Mouse (Mus musculus): ENCODE measurements around the gene Akr1a1. TPM values are rescaled to one million over a fixed set of nuclear protein-coding genes. Genes with fewer than 3 reads are reported as not detected.
"Not testable (repeated sequence)": the region's sequence is repeated elsewhere in the genome, so short reads cannot be mapped to it uniquely, and the experiment has no call there.

Akr1a1 gene
- polyA plus RNA-seq, 1 experiment from 2014 or later: 780 TPM

DNA sequence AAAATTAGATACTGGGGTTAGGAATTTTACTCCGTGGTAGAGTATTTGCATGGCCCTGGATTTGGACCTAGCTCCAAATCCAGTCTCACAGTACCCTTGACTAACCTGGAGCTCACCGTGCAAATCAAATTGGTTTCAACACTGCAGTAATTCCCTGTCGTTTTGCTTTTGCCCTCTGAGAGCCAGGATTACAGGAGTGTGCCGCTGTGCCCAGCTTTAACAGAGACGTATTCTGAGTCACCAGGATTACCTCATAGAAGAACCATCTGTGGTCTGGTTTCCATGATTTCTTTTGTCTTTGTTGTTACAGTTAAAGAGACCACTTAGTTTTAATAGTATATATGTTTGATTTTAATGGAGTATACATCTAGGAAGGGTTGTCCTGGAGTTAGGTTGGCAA, 27.7 kb upstream of the Akr1a1 start:
- 53% methylated on average over 5 of the region's 5 CpGs for WGBS
- H3K36me3 ChIP-seq: no peaks in the 10 kb centered on the region
- no peak overlapping the region for H3K4me2 ChIP-seq
- no peaks in the 10 kb centered on the region for H3K27me3 ChIP-seq
- H3K27ac ChIP-seq: no peak overlapping the region
- H3K9me3 ChIP-seq: no peaks in the 10 kb centered on the region
- no peak for ATAC-seq (ENCODE audit: insufficient number of reproducible peaks, low FRiP score, low TSS enrichment, low read depth)
- H3K4me3 ChIP-seq: no peak overlapping the region
- H3K9ac ChIP-seq: no peak overlapping the region
- H3K4me1 ChIP-seq: no peaks in the 10 kb centered on the region

DNA sequence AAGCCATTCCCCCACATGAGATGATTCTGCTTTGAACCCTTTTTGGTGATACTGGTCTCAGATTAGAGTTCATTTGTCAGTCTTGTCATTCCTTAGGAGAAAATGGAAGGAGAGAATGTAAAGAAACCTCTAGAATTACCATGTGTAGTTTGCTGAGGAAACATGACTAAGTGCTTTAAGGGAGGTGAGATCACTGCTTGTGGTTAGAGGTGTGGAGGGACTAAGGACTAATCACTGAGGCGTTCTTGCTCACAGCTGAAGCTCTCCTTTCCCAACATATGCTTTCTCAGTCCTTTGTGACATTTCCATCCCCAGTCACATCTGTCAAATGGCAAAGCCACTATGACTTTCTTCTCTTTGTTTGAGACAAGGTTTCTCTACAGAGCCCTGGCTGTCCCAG, 26.3 kb upstream of the Akr1a1 start:
- Histone ChIP-seq H3K27ac (no peak overlapping the region), H3K4me3 (no peak overlapping the region), H3K36me3 (no peaks in the 10 kb centered on the region), H3K9me3 (no peaks in the 10 kb centered on the region), H3K4me1 (no peaks in the 10 kb centered on the region), H3K27me3 (no peaks in the 10 kb centered on the region), H3K9ac (no peak overlapping the region), H3K4me2 (no peak overlapping the region)
- 64% methylated on average over 1 of the region's 1 CpGs for WGBS
- no peak for ATAC-seq (ENCODE audit: insufficient number of reproducible peaks, low FRiP score, low TSS enrichment, low read depth)

- no peaks in the 10 kb centered on the region for H3K36me3 ChIP-seq
- no peaks in the 10 kb centered on the region for H3K27me3 ChIP-seq
- ATAC-seq (ENCODE audit: insufficient number of reproducible peaks, low FRiP score, low TSS enrichment, low read depth): no peak
- no peak overlapping the region for H3K4me2 ChIP-seq
- H3K9me3 ChIP-seq: no peaks in the 10 kb centered on the region
- H3K27ac ChIP-seq: no peak overlapping the region
- no peaks in the 10 kb centered on the region for H3K4me1 ChIP-seq
- no peak overlapping the region for H3K4me3 ChIP-seq
- WGBS: 81% methylated on average over 3 of the region's 3 CpGs
- H3K9ac ChIP-seq: no peak overlapping the region
Observed at GRCm38 (mm10) chr4:116676027-116676426, 24.5 kb upstream of the Akr1a1 start.

GRCm38 (mm10) chr4:116674761-116675160, 23.3 kb upstream of the Akr1a1 start:
- ATAC-seq (ENCODE audit: insufficient number of reproducible peaks, low FRiP score, low TSS enrichment, low read depth); H3K4me3 ChIP-seq; H3K9ac ChIP-seq; H3K27ac ChIP-seq; H3K4me1 ChIP-seq; H3K9me3 ChIP-seq; H3K27me3 ChIP-seq; H3K36me3 ChIP-seq; H3K4me2 ChIP-seq: not testable (repeated sequence)
- 92% methylated on average over 6 of the region's 6 CpGs for whole genome bisulfite sequencing

- ATAC-seq (ENCODE audit: insufficient number of reproducible peaks, low FRiP score, low TSS enrichment, low read depth): no peak
- WGBS: 77% methylated on average over 2 of the region's 2 CpGs
- no peak overlapping the region for H3K27ac ChIP-seq
Observed at GRCm38 (mm10) chr4:116672785-116673184, 21.3 kb upstream of the Akr1a1 start.

GRCm38 (mm10) chr4:116669291-116669690, 17.8 kb upstream of the Akr1a1 start:
- Histone ChIP-seq H3K9me3 (no peaks in the 10 kb centered on the region), H3K4me2 (no peak overlapping the region), H3K9ac (no peak overlapping the region), H3K4me1 (no peaks in the 10 kb centered on the region), H3K36me3 (no peaks in the 10 kb centered on the region), H3K4me3 (no peak overlapping the region), H3K27me3 (no peaks in the 10 kb centered on the region), H3K27ac (no peak overlapping the region)
- ATAC-seq (ENCODE audit: insufficient number of reproducible peaks, low FRiP score, low TSS enrichment, low read depth): no peak
- 63% methylated on average over 2 of the region's 2 CpGs for WGBS

More at GRCm38 (mm10) chr4:116672785-116673184, 21.3 kb upstream of the Akr1a1 start:
- Histone ChIP-seq H3K4me1 (no peaks in the 10 kb centered on the region), H3K4me3 (no peak overlapping the region), H3K9ac (no peak overlapping the region), H3K4me2 (no peak overlapping the region), H3K9me3 (no peaks in the 10 kb centered on the region), H3K36me3 (no peaks in the 10 kb centered on the region), H3K27me3 (no peaks in the 10 kb centered on the region)

DNA sequence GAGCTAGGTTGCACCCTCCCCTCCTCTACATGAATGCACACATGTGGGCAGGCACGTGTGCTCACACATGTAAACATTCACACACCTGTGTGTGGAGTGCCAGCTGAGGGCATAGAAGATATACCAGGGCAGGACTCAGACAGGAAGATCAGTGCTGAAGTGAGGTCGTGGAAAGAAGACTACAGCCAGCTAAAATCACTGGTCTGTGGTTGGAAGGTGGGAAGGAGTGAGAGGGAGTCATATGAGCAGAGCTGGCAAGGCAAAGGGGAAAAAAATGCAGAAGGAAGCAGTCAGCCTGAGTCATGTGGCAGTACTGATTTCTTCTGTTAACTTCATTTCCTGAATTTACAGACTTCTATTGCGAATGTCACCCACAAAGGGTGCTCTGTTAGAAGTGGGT, 16.7 kb upstream of the Akr1a1 start:
- Histone ChIP-seq H3K4me1 (no peaks in the 10 kb centered on the region), H3K9me3 (no peaks in the 10 kb centered on the region), H3K4me3 (no peak overlapping the region), H3K4me2 (no peak overlapping the region), H3K9ac (no peak overlapping the region), H3K27me3 (no peaks in the 10 kb centered on the region), H3K36me3 (no peaks in the 10 kb centered on the region), H3K27ac (peak overlapping the region; percentile 18)
- no peak for ATAC-seq (ENCODE audit: insufficient number of reproducible peaks, low FRiP score, low TSS enrichment, low read depth)
- 47% methylated on average over 3 of the region's 3 CpGs for WGBS

DNA sequence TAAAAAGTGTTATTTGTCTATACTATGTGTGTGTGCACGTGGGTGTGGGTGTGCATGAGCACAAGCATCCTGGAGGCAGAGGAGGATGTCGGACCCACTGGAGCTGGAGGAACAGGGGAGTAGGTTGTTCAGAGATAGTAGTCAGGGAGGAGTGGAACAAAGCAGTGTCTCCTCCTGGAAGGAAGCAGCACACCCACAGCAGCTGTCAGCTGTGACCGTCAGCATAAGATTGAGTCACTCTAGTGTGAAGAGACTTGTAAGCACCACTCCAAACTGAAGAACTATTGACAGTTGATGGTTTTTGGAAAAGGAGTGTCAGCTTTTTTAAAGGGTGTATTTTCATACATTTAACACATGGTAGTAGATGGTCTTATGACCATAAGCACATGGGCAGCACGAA, 15.1 kb upstream of the Akr1a1 start:
- WGBS: 66% methylated on average over 4 of the region's 4 CpGs
- no peak overlapping the region for H3K27ac ChIP-seq
- H3K4me2 ChIP-seq: no peak overlapping the region
- no peak overlapping the region for H3K9ac ChIP-seq
- H3K4me1 ChIP-seq: no peaks in the 10 kb centered on the region
- H3K27me3 ChIP-seq: no peaks in the 10 kb centered on the region
- H3K4me3 ChIP-seq: no peak overlapping the region
- no peak for ATAC-seq (ENCODE audit: insufficient number of reproducible peaks, low FRiP score, low TSS enrichment, low read depth)
- H3K9me3 ChIP-seq: no peaks in the 10 kb centered on the region
- no peaks in the 10 kb centered on the region for H3K36me3 ChIP-seq

DNA sequence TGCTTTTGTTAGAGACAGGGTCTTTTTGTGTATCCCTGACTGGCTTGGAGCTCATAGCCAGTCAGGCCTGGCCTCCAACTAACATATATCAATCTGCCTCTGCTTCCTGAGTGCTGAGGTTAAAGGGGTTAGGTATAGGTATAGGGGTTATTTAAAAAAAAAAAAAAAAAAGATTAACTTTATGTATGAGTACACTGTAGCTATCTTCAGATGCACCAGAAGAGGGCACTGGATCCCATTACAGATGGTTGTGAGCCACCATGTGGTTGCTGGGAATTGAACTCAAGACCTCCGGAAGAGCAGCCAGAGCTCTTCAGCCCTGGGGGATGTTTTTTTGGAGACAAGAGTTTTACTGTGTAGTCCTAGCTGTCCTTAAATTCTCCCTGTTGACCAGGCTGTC, 10.5 kb upstream of the Akr1a1 start:
- Histone ChIP-seq H3K9me3 (no peaks in the 10 kb centered on the region), H3K27ac (no peak overlapping the region), H3K4me3 (no peak overlapping the region), H3K9ac (no peak overlapping the region), H3K36me3 (no peaks in the 10 kb centered on the region), H3K4me1 (no peaks in the 10 kb centered on the region), H3K27me3 (no peaks in the 10 kb centered on the region), H3K4me2 (no peak overlapping the region)
- WGBS: 88% methylated on average over 1 of the region's 1 CpGs
- ATAC-seq (ENCODE audit: insufficient number of reproducible peaks, low FRiP score, low TSS enrichment, low read depth): no peak

GRCm38 (mm10) chr4:116660829-116661228, 9.3 kb upstream of the Akr1a1 start:
- H3K4me2 ChIP-seq: no peak overlapping the region
- ATAC-seq (ENCODE audit: insufficient number of reproducible peaks, low FRiP score, low TSS enrichment, low read depth): no peak
- no peaks in the 10 kb centered on the region for H3K9me3 ChIP-seq
- H3K27ac ChIP-seq: no peak overlapping the region
- no peak overlapping the region for H3K4me3 ChIP-seq
- 64% methylated on average over 6 of the region's 6 CpGs for WGBS
- peak overlapping the region; percentile 20; the same call in 1 of the 2 replicates for H3K9ac ChIP-seq
- no peaks in the 10 kb centered on the region for H3K4me1 ChIP-seq
- no peaks in the 10 kb centered on the region for H3K27me3 ChIP-seq
- H3K36me3 ChIP-seq: no peaks in the 10 kb centered on the region

DNA sequence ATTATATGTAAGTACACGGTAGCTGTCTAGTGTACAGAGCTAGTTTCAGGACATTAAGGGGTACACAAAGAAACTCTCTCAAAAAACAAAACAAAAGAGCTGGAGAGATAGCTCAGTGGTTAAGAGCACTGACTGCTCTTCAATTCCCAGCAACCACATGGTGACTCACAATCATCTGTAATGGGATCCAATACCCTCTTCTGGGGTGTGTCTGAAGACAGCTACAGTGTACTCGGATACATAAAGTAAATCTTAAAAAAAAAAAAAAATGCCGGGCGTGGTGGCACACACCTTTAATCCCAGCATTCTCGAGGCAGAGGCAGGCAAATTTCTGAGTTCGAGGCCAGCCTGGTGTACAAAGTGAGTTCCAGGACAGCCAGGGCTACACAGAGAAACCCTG, 8.4 kb upstream of the Akr1a1 start:
- not testable (repeated sequence) for H3K27me3 ChIP-seq

GRCm38 (mm10) chr4:116659474-116659873, 8.0 kb upstream of the Akr1a1 start:
- H3K27me3 ChIP-seq: no peaks in the 10 kb centered on the region
- WGBS: 60% methylated on average over 2 of the region's 2 CpGs
- H3K27ac ChIP-seq: no peak overlapping the region
- H3K36me3 ChIP-seq: no peaks in the 10 kb centered on the region
- no peaks in the 10 kb centered on the region for H3K9me3 ChIP-seq
- H3K9ac ChIP-seq: no peak overlapping the region
- no peak for ATAC-seq (ENCODE audit: insufficient number of reproducible peaks, low FRiP score, low TSS enrichment, low read depth)
- H3K4me2 ChIP-seq: no peak overlapping the region
- H3K4me3 ChIP-seq: no peak overlapping the region
- H3K4me1 ChIP-seq: no peaks in the 10 kb centered on the region

More for the DNA sequence above, 8.4 kb upstream of the Akr1a1 start:
- H3K4me1 ChIP-seq; H3K9me3 ChIP-seq; H3K4me2 ChIP-seq; ATAC-seq (ENCODE audit: insufficient number of reproducible peaks, low FRiP score, low TSS enrichment, low read depth); H3K27ac ChIP-seq; H3K4me3 ChIP-seq; H3K9ac ChIP-seq; H3K36me3 ChIP-seq: not testable (repeated sequence)
- WGBS: 85% methylated on average over 6 of the region's 6 CpGs

- Histone ChIP-seq H3K9me3 (no peaks in the 10 kb centered on the region), H3K4me1 (no peaks in the 10 kb centered on the region), H3K4me2 (no peak overlapping the region), H3K4me3 (no peak overlapping the region), H3K9ac (no peak overlapping the region), H3K36me3 (no peaks in the 10 kb centered on the region), H3K27ac (no peak overlapping the region), H3K27me3 (no peaks in the 10 kb centered on the region)
- no peak for ATAC-seq (ENCODE audit: insufficient number of reproducible peaks, low FRiP score, low TSS enrichment, low read depth)
- 64% methylated on average over 3 of the region's 3 CpGs for WGBS
Observed at GRCm38 (mm10) chr4:116657971-116658370, 6.5 kb upstream of the Akr1a1 start.
